Mouse (Mus musculus): ENCODE results near the gene Eml4. TPM values are rescaled to one million over a fixed set of nuclear protein-coding genes. Genes with fewer than 3 reads are reported as not detected.

Eml4 gene
- polyA plus RNA-seq, 1 experiment = 22.1 TPM

DNA sequence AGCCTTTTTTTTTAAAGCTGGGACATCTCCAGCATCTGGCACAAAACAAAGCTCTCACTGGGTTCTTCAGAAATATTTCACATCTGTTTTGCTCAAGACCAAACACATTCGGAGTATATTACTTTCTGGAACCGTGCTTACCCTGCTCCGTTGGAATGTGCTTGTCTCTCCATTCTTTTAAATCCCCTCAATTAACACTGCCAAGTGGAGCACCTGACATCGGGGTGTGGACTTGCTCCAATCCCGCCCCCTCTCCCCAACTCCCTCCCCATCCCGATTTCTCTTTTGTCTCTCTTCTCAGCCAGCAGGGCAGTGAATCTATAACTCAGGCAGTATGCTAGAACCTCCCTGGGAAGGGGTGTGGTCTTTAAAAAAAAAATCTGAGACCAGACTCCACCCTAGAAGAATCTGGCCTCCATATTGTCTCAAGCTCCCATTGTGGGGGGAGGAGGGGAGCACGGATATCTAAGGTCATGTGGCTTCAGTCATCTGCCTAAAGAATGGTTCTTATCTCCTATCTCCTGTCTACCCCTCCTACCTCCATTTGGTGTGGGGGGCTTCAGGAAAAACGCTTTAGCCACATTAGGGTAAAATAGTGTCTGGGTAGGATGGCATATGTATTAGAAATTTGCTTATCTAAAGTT lies 37.6 kb upstream of the Eml4 start:
- TF ChIP-seq CTCF (IDR thresholded peaks at IDR 0.05; ENCODE audit: extremely low read depth, insufficient read depth, low read length) (no peak), POLR2A (IDR thresholded peaks at IDR 0.05; ENCODE audit: extremely low read depth, insufficient read depth, low read length) (no peak)
- H3K4me3 ChIP-seq (ENCODE audit: insufficient read depth, low read length) = no peak overlapping the region
- H3K27ac ChIP-seq (ENCODE audit: insufficient read depth, low read length) = no peak overlapping the region
- no peaks in the 10 kb centered on the region for H3K4me1 ChIP-seq (ENCODE audit: control insufficient read depth, insufficient read depth, low read length)

DNA sequence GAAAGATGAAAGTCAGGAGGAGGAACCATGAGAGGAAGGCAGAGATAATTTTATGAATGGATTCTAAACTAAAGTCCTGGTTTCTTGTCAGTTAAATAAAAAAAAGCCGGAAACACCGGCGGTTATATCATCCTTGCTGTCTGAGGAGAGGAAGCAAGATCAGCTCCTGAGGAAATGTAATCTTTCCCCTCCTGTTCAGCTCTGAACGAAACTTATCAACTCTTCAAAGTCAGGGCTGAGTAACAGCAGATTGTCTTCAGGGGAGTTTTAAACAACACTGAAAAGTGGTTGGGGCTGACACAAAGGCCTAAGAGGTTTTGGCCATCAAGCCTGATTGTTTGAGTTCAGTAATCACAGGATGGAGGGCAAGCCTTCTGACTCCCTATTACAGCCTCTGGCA lies 35.3 kb upstream of the Eml4 start:
- TF ChIP-seq CTCF (IDR thresholded peaks at IDR 0.05; ENCODE audit: extremely low read depth, insufficient read depth, low read length) (no peak), POLR2A (IDR thresholded peaks at IDR 0.05; ENCODE audit: extremely low read depth, insufficient read depth, low read length) (no peak)
- H3K4me3 ChIP-seq (ENCODE audit: insufficient read depth, low read length) = no peak overlapping the region
- no peaks in the 10 kb centered on the region for H3K4me1 ChIP-seq (ENCODE audit: control insufficient read depth, insufficient read depth, low read length)
- H3K27ac ChIP-seq (ENCODE audit: insufficient read depth, low read length) = no peak overlapping the region

DNA sequence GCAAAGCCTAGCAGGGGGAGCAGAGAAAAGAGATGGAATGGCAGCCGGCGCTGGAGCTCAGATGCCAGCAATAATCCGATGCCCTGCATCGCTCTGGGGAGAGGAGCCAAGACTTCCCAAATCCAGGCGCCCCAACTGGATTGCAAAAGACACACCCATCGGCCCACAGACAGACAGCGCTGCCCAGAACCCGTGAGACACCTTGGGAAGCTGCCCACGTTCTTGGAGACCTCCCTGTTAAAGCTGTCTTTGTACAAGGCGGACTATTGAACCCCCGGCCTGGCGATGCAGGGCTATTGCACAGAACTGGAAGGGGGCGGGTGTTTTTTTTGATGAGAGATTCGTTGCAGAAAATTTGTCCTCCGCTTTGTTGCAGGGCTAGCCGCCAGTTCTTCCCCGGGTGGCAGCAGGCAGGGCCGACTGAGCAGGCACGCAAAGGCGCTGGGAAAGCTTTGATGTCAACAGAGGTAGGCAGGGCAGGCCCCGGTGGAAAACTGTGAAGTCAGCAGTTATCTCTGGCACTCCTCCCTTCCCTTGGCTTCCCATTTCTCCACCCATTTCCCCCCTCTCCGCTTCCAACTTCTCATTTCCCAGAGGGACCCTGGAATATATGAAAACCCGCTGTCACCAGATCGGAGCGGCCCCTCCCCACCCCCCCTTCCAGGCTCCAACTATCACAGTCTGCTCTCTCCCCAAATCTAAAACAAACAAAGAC lies 28.0 kb upstream of the Eml4 start:
- peaks cover 2% of the 10 kb centered on the region; the same call in 1 of the 2 replicates for H3K4me1 ChIP-seq (ENCODE audit: control insufficient read depth, insufficient read depth, low read length)
- TF ChIP-seq CTCF (IDR thresholded peaks at IDR 0.05; ENCODE audit: extremely low read depth, insufficient read depth, low read length) = no peak
- no peak for TF ChIP-seq POLR2A (IDR thresholded peaks at IDR 0.05; ENCODE audit: extremely low read depth, insufficient read depth, low read length)
- peak overlapping the region; percentile 19 for H3K4me3 ChIP-seq (ENCODE audit: insufficient read depth, low read length)
- H3K27ac ChIP-seq (ENCODE audit: insufficient read depth, low read length) = no peak overlapping the region

DNA sequence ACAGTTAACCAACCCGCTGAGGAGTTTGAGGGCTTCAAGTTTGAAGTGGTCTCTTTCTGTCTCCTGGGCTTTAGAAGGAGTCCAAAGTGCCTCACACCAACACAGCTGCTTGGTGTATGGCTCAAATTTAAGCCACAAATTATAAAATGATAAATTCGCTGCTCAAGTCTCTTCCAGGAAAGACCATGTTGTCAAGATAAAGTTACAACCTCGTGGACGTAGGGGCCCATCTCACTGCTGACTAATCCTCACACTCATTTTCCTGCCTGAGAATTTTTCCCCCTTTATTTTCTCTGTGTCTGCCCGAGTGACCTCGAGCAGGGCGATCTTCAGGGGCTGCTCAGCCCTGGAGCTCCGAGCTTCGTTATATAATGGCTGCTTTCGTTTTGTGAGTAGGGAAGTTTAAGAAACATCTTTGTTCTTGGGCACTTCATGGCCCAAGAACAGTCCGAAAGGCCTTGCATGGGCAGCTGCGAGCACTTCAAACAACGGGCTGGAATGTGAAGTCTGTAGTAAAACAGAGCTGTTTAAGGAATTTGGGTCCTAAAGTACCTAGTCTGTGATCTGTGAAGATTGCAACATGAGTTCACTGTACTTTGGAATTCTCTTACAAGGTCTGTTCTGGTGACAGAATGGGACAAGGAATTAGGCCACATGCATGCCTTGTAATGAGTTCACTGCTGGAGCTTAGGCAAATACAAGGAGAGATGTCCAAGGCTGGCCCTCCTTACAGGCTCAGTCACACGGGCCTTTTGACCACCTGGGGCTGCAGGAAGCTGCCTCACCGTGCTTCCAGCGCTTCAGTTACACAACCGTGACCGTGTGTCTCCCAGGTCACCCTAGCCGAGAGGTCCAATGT lies 27.1 kb upstream of the Eml4 start:
- Histone ChIP-seq H3K4me3 (ENCODE audit: insufficient read depth, low read length) (no peak overlapping the region), H3K4me1 (ENCODE audit: control insufficient read depth, insufficient read depth, low read length) (peaks cover 2% of the 10 kb centered on the region; the same call in 1 of the 2 replicates), H3K27ac (ENCODE audit: insufficient read depth, low read length) (0 out of 2 replicates have a peak overlapping the region, but pooled peaks have one; percentile 25)
- TF ChIP-seq POLR2A (IDR thresholded peaks at IDR 0.05; ENCODE audit: extremely low read depth, insufficient read depth, low read length) (no peak), CTCF (IDR thresholded peaks at IDR 0.05; ENCODE audit: extremely low read depth, insufficient read depth, low read length) (no peak)

DNA sequence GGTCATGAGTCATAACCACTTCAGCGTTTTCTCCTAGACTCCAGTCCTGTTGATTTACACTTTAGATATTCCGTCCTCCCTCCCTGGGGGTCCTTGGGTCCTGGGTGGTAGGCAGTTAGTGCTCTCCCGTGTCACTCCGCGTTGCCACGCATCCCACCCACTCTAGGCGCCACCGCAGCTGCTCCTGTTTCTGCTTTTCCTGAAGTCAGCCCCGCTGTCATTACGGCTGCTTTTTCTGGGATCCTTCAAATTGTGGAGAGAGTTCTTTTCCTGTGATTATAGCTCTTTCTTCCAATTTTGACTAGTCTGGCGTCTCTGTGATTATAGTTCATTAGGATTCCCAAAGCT lies 26.5 kb upstream of the Eml4 start:
- H3K27ac ChIP-seq (ENCODE audit: insufficient read depth, low read length) = no peak overlapping the region
- peaks cover 2% of the 10 kb centered on the region; the same call in 1 of the 2 replicates for H3K4me1 ChIP-seq (ENCODE audit: control insufficient read depth, insufficient read depth, low read length)
- H3K4me3 ChIP-seq (ENCODE audit: insufficient read depth, low read length) = no peak overlapping the region
- no peak for TF ChIP-seq CTCF (IDR thresholded peaks at IDR 0.05; ENCODE audit: extremely low read depth, insufficient read depth, low read length)
- TF ChIP-seq POLR2A (IDR thresholded peaks at IDR 0.05; ENCODE audit: extremely low read depth, insufficient read depth, low read length) = no peak

DNA sequence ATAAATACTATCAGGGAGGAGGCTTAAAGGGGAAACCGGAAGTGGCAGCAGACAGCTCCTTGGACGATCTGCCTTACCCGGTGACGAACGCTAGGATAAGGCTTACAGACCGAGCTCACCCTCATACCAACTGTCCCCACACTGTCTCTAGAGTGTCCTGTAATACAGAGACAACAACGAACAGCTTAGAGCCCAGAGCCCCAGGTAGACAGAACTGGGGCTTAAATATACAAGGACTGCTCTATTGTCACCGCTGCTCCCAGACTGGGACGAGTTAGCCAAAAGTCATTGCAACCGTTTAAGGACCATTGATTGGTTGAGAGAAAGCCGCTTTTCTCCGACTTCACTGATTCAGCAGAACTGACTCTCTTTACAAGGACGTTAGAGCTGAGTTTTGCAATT lies 15.5 kb upstream of the Eml4 start:
- Histone ChIP-seq H3K4me1 (ENCODE audit: control insufficient read depth, insufficient read depth, low read length) (no peaks in the 10 kb centered on the region), H3K27ac (ENCODE audit: insufficient read depth, low read length) (no peak overlapping the region), H3K4me3 (ENCODE audit: insufficient read depth, low read length) (no peak overlapping the region)
- no peak for TF ChIP-seq CTCF (IDR thresholded peaks at IDR 0.05; ENCODE audit: extremely low read depth, insufficient read depth, low read length)
- TF ChIP-seq POLR2A (IDR thresholded peaks at IDR 0.05; ENCODE audit: extremely low read depth, insufficient read depth, low read length) = no peak

DNA sequence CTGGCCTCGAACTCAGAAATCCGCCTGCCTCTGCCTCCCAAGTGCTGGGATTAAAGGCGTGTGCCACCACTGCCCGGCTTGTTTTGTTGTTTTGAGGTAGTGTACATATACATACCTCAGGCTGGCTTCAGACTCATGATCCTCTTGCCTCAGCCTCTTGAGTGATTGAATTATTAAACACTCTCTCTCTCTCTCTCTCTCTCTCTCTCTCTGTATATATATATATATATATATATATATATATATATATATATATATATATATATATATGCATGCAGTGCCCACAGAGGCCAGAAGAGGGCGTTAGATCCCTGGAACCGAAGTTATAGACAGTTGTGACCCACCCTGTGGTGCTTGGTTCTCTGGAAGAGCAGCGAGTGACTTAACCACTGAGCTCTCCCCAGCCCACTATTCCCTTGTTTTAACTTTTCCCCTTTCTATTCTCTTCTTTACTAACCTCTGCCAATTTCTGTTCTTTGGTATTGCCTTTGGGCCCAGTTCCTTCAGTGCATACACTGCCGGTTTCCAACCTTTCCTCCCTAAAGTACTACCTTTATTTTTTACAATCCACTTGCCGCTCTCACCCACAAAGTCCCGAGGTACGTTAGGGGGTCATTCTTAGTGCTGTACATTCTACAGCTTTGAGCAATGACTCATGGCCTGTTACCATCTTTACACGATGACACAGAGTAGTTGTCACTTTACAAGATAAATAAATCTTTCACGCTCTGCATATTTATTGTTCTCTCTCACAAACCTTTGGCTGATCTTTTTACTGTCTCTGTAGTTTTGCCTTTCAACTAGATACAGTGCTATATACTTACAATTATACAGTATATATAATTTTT lies 13.5 kb upstream of the Eml4 start:
- TF ChIP-seq CTCF (IDR thresholded peaks at IDR 0.05; ENCODE audit: extremely low read depth, insufficient read depth, low read length) (no peak), POLR2A (IDR thresholded peaks at IDR 0.05; ENCODE audit: extremely low read depth, insufficient read depth, low read length) (no peak)
- no peaks in the 10 kb centered on the region for H3K4me1 ChIP-seq (ENCODE audit: control insufficient read depth, insufficient read depth, low read length)
- no peak overlapping the region for H3K27ac ChIP-seq (ENCODE audit: insufficient read depth, low read length)
- no peak overlapping the region for H3K4me3 ChIP-seq (ENCODE audit: insufficient read depth, low read length)

DNA sequence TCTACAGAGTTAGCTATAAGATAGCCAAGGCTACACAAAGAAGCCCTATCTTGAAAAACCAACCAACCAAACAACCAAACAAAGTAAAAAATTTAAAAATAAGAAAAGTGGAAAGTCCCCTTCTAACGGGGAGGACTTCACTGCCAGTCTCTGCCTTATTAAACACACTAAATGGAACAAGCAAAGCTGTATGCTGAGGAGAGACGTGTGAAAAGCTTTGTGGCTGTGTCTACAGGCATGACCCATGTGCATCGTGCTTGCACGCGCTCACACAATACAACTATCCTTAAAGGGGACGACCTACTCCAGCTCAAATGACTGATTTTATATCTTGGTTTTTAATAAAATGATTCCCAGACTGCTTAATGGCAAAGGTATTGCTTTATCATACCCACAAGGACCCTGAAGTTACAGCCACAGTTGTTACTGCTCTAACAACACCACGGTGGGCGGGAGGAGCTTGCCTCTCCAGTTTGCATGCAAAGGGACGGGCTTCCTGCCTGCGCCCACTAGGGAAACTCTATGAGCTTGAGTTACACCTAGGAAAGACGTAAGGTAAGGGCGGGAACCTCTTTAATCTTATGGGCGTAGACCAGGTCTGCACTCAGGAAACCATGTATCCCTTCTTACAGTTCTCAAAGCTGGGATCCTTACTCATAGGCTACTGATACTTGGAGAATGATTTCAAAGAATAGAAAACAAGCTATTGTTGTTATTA lies 11.2 kb upstream of the Eml4 start:
- H3K4me3 ChIP-seq (ENCODE audit: insufficient read depth, low read length) = no peak overlapping the region

More for the DNA sequence above, 11.2 kb upstream of the Eml4 start:
- H3K4me1 ChIP-seq (ENCODE audit: control insufficient read depth, insufficient read depth, low read length) = no peaks in the 10 kb centered on the region
- no peak overlapping the region for H3K27ac ChIP-seq (ENCODE audit: insufficient read depth, low read length)
- TF ChIP-seq POLR2A (IDR thresholded peaks at IDR 0.05; ENCODE audit: extremely low read depth, insufficient read depth, low read length) (no peak), CTCF (IDR thresholded peaks at IDR 0.05; ENCODE audit: extremely low read depth, insufficient read depth, low read length) (no peak)

All from cortical plate, adult 2 months (tissue).